Mouse (Mus musculus) bone marrow, adult 2 months (tissue): ENCODE data around the gene Sfxn2.
"Not testable (repeated sequence)": the region's sequence is repeated elsewhere in the genome, so short reads cannot be mapped to it uniquely, and the experiment has no call there.

ENCODE experiments used
- CTCF ChIP-seq: fragments of 200-500 bp; IDR thresholded peaks from 2 replicates; pipeline ENCODE4 v1.5.1; 2011; ENCODE audit warnings: low read length, control low read depth; ENCODE audit not compliant: control insufficient read depth, insufficient read depth
- POLR2A ChIP-seq: fragments of 200-500 bp; IDR thresholded peaks from 2 replicates; pipeline ENCODE4 v1.6.1; 2011; ENCODE audit warnings: low read depth, mild to moderate bottlenecking, control low read depth, low read length, borderline replicate concordance; ENCODE audit not compliant: control insufficient read depth

DNA sequence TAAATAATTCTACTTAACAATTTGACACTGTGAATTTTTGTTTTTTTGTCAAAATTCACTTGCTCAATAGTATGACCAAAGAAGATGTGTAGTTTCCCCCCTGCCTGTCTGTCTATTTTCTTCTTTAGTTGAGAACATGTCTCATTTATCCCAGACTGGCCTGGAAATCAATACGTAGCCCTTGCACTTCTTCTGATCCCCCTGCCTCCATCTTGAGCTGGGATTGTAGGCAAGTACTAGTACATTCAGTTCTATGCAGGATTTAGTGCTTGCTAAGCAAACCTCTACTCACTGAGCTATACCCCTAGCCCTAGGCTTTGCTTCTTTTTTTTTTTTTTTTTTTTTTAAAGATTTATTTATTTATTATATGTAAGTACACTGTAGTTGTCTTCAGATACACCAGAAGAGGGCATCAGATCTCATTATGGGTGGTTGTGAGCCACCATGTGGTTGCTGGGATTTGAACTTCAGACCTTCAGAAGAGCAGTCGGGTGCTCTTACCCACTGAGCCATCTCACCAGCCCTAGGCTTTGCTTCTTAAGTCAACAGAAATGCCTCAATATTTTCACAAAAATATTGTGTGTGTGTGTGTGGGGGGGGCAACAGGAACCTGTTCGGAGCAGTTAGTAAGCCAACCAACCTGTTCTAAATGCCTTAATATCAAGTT is 1.8 kb upstream of the Sfxn2 start:
- TF ChIP-seq CTCF, POLR2A: not testable (repeated sequence)
